Mouse (Mus musculus) skeletal muscle tissue, postnatal 0 days (tissue): ENCODE data around the gene Plin4. TPM values are rescaled to one million over a fixed set of nuclear protein-coding genes. Genes with fewer than 3 reads are reported as not detected.

Source experiments
- polyA plus RNA-seq: library from polyadenylated mRNA; unstranded; fragments of >200 nt; fragmentation: Nextera tagmentation; extraction: Ambion mirVana; gene quantifications from 2 replicates; pipeline ENCODE4 v1.2.1, GENCODE M21; 2015

Gene Plin4
- polyA plus RNA-seq, result 18.2 and 19.4 TPM in 2 replicates

DNA sequence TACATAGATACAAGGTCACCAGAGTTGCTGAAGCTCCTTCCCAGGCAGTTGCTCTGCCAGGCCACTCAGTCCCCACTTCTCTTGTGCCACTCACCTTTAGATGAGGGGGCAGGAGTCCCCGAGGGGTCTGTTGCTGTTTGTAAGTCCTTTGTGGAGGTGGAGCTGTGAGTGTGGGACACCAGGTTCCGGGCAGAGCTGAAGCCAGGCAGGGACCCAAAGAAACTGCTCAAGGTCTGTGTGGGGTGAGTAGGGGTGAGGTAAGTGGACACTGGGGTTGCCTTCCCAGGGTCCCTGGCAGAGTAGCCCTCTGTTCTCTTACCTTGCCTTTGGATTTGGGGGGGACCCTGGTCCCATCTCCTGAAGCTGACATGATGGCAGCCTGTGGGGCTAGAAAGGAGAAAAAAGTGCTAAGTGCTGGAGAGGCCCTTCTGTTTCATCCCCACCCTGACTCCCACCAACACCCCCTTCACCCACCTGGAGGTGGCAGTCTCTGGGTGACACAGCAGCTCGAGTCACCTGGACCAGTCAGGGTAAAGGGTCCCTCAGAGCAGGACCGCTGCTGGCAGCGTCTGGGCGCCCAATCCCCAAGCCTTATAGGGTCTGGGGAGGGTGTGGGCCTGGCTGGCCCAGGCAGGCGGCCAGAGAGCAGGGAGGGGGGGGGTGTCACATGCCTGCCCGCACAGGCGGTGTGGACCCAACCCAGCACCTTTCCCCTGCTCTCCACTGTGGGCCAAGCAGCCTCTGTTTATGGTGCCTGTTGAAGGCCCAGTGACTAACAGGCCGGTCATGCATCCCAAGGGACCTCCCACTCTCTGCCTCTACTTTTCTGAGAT lies at the start of gene Plin4:
TSS of gene Plin4 (minus strand) at position 585 of the 833 bp plus-strand sequence.

DNA sequence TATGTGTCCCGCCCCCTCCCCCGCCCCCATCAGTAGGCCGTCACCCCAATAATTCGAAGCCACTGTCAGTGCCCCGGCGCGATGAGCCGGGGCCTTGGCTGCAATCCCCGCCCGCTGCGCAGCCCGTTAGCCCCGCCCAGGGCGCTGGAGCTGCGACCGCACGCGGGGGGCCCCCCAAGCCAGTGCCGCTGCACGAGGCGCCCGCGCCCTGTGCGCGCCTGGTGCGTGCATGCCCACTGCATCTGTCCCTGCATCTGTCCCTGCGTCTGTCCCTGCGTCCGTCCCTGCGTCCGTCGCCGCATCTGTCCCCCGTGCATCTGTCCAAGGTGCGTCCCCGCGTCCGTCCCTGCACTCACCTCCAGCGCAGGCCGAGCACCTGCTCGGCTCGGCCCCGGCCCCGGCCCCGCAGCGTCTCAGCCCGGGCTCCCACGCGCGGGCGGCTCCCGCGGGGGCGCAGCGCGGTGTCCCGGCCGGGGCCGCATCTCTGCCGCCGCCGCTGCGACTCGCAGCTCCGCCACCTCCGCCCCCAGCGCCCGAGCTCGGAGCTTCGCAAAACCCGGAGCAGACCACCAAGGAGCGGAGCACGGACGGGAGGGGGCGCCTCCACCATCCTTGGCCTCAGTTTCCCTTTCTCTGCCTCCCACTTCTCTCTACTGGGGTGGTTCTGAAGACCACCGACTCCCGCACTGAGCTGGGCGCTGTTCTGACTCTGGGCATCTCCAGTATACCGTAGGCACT lies 30.4 kb upstream of the Plin4 start, which contains the start of gene Sema6b:
TSS of gene Sema6b (minus strand) at position 486 of the 738 bp plus-strand sequence.

DNA sequence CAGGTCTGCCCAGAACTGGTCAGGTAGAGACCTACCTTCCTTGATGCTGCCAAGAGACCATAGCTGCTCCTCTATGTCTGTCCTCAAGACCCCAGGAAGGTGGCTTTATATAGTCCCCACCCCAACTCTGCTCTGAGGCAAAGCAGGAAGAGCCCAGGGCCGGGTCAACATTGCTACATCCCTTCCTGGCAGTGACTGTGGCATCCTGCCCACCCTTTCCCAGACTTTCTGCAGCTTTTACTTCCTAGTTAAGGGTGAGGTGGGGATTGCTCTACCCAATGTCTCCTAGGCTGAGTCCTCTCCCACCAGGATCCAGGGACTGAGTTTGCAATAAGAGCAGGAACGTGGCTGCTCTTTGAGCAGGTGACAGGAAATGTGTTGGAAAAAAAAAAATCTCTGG lies 12.2 kb upstream of the Plin4 start, which contains the start of gene Lrg1:
TSS of gene Lrg1 (minus strand) at position 176 of the 400 bp plus-strand sequence.

GRCm38 (mm10) chr17:56117251-56117710 lies 7.7 kb upstream of the Plin4 start, which contains the start of gene Plin5:
Gene Plin5, minus strand, starts transcription at chr17:56117596.

DNA sequence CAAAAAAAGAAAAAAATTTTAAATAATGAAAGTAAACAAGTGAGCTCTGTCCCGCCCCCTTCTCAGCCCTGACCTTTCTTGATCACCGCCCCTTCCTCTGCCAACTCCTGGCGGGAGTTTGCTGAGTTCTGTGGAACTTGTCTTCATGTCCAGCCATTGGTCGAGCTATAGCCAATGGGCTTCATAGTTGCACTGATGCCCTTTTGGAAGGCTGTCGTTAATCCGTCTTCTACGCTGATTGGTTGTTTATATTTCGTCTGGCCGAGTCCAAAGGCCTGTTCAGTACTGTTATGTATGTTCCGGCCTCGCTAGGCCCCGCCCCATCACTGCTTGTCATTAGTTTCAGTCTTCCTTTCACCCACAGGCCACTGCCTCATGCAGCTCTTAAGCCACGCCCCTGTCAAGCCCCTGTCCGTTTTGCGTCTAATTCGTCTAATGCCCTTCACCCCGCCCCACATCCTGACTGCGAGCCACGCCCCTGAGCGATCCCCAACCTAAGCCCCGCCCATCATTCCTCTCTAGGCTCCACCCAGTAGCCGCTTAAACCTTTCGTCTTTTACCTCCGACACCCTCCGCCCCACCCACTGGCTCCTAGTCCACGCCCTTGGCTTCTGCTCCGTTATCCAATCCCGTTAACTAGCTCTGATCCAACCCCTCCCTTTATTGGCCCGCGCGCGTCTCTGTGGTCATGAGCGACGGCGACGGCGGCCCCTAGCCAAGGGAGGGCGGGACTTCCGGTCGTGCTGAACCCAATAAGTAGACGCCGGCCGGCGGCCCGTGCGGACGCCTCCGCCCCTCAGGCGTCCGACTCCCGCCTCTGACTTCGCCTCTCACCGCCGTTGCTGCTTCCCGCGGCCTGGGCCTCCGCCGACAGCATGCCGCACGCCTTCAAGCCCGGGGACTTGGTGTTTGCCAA lies 30.5 kb downstream of the Plin4 start, which contains the start of gene Hdgfl2:
TSS of gene Hdgfl2 (plus strand) at position 755 of the 916 bp plus-strand sequence.

DNA sequence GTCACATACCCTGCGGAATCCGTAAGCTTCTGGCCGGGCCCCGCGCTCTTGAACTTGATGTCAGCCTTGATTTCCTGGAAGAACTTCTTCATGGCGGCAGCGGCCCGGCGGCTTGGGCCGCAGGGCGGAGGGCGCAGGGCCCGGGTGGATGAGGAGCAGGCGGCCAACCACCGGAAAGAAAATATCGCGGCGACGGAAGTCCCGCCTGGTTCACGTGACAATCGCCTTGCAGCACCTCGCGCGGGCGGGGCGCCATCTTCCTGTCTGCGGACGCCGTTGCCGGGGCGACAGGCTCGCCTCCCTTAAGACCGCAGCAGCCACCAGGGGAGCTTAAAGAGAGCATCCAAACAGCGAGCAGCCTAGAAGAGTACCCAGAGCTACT lies 34.8 kb downstream of the Plin4 start, which contains the start of gene Ubxn6:
TSS of gene Ubxn6 (minus strand) at position 202 of the 382 bp plus-strand sequence.

Other genes with a start within 250 kb of the Plin4 start
- 4.7 and 4.8 TPM in 2 replicates for gene Zfp119a, start 230.9 kb downstream of the Plin4 start, polyA plus RNA-seq
- 4.5 and 5.8 TPM in 2 replicates for gene Zfp959, start 217.7 kb downstream of the Plin4 start, polyA plus RNA-seq
- gene Zfp119b, start 160.3 kb downstream of the Plin4 start, polyA plus RNA-seq, result 4.9 TPM in 2 replicates
- gene Ebi3, start 157.2 kb downstream of the Plin4 start, polyA plus RNA-seq, result 2.5 and 2.7 TPM in 2 replicates
- 10.1 and 10.6 TPM in 2 replicates for gene Yju2, start 150.7 kb downstream of the Plin4 start, polyA plus RNA-seq
- 0.93 and 1.0 TPM in 2 replicates for gene Shd, start 139.3 kb downstream of the Plin4 start, polyA plus RNA-seq
- 0.50 and 0.99 TPM in 2 replicates for gene Fsd1, start 123.3 kb downstream of the Plin4 start, polyA plus RNA-seq
- 6.6 and 7.3 TPM in 2 replicates for gene Stap2, start 104.2 kb downstream of the Plin4 start, polyA plus RNA-seq
- gene Mpnd, start 104.1 kb downstream of the Plin4 start, polyA plus RNA-seq, result 31.9 and 32.3 TPM in 2 replicates
- gene Sh3gl1, start 73.2 kb downstream of the Plin4 start, polyA plus RNA-seq, result 66.6 and 83.7 TPM in 2 replicates
- gene Chaf1a, start 69.4 kb downstream of the Plin4 start, polyA plus RNA-seq, result 3.2 and 3.8 TPM in 2 replicates
- 40.5 and 49.7 TPM in 2 replicates for gene Ubxn6, start 34.8 kb downstream of the Plin4 start, polyA plus RNA-seq
- gene Hdgfl2, start 30.2 kb downstream of the Plin4 start, polyA plus RNA-seq, result 55.9 and 57.9 TPM in 2 replicates
- 74.6 and 107 TPM in 2 replicates for gene Plin5, start 7.8 kb upstream of the Plin4 start, polyA plus RNA-seq
- gene Lrg1, start 12.2 kb upstream of the Plin4 start, polyA plus RNA-seq, result 18.9 and 26.6 TPM in 2 replicates
- gene Sema6b, start 30.5 kb upstream of the Plin4 start, polyA plus RNA-seq, result 3.8 and 5.9 TPM in 2 replicates
- 4.4 and 5.3 TPM in 2 replicates for gene Tnfaip8l1, start 52.7 kb upstream of the Plin4 start, polyA plus RNA-seq
- gene Mydgf, start 74.1 kb upstream of the Plin4 start, polyA plus RNA-seq, result 48.0 and 53.9 TPM in 2 replicates
- gene Dpp9, start 109.1 kb upstream of the Plin4 start, polyA plus RNA-seq, result 15.8 and 16.8 TPM in 2 replicates
- 62.2 and 73.4 TPM in 2 replicates for gene Fem1a, start 147.0 kb upstream of the Plin4 start, polyA plus RNA-seq
- gene Ticam1, start 167.0 kb upstream of the Plin4 start, polyA plus RNA-seq, result 2.5 TPM in 2 replicates
- gene Plin3, start 183.1 kb upstream of the Plin4 start, polyA plus RNA-seq, result 51.4 and 59.0 TPM in 2 replicates
- gene Arrdc5, start 190.5 kb upstream of the Plin4 start, polyA plus RNA-seq, result 0.14 TPM in 1 of 2 replicates, not detected in the other
- 12.9 and 16.1 TPM in 2 replicates for gene Uhrf1, start 193.5 kb upstream of the Plin4 start, polyA plus RNA-seq
- gene Kdm4b, start 216.3 kb upstream of the Plin4 start, polyA plus RNA-seq, result 11.6 and 12.8 TPM in 2 replicates